8 mouse cellular contexts compared by ENCODE assay signal in genomic region chr9:47307752-47308500, GRCm38 (mm10).
DNase-seq lines count a peak whose midpoint lies in the region; ATAC-seq and TF ChIP-seq lines count a peak whose summit lies in the region.

No protein-coding gene starts in this region.

- ATAC-seq in lung, embryonic 14.5 days (ENCODE audit: insufficient read depth): no peak

- H3K9me3 ChIP-seq in lung, embryonic 14.5 days (ENCODE audit: low read depth, low read length): no peaks in the 10 kb centered on the region

- H3K9ac ChIP-seq in lung, embryonic 14.5 days: no peak overlapping the region

- DNase-seq in lung, embryonic 14.5 days: peak; percentile 75
- no peak for DNase-seq in lung, postnatal 25 days (ENCODE audit: low spot score)
- DNase-seq in adrenal gland, postnatal 25 days: peak; percentile 69
- peak; percentile 88 to 90 for DNase-seq in cerebellum, postnatal 14 days
- DNase-seq in heart, postnatal 25 days (ENCODE audit: low spot score): peak; percentile 16
- DNase-seq in yolk sac, embryonic 10.5 days (ENCODE audit: low spot score): peak; percentile 22
- DNase-seq in left cerebral cortex, adult 9 months (ENCODE audit: low spot score in 2 of 2): no peak
- no peak for DNase-seq in left cerebral cortex, adult 8-10 months (ENCODE audit: low spot score in 2 of 2)

- intact Hi-C loops in heart, postnatal 25 days (cut with DNase I): no loop called here

- no peaks in the 10 kb centered on the region for H3K27me3 ChIP-seq in lung, embryonic 14.5 days (ENCODE audit: insufficient read depth, low read length)

- 0 out of 2 replicates have a peak, but pooled peaks cover 9% of the 10 kb centered on the region for H3K4me1 ChIP-seq in lung, embryonic 14.5 days (ENCODE audit: insufficient read depth)

- 49% methylated on average over 17 of the region's 17 CpGs for WGBS in lung, embryonic 14.5 days

- no peak overlapping the region for H3K4me2 ChIP-seq in lung, embryonic 14.5 days

- no peak overlapping the region for H3K4me3 ChIP-seq in lung, embryonic 14.5 days (ENCODE audit: low read depth, low read length)

- no peak overlapping the region for H3K27ac ChIP-seq in lung, embryonic 14.5 days (ENCODE audit: low read depth)

- TF ChIP-seq CTCF in lung, embryonic 14.5 days (IDR thresholded peaks at IDR 0.05; ENCODE audit: low read depth): no peak

- no peaks in the 10 kb centered on the region for H3K36me3 ChIP-seq in lung, embryonic 14.5 days (ENCODE audit: insufficient read depth)

Comparison
In these comparisons a context has a peak if more than half of its experiments do, and no peak if none do; other contexts are left out.
1. DNase-seq: peak in lung, embryonic 14.5 days (single experiment), adrenal gland, postnatal 25 days (single experiment), cerebellum, postnatal 14 days (2 of 2), heart, postnatal 25 days (single experiment) and yolk sac, embryonic 10.5 days (single experiment); none in lung, postnatal 25 days (single experiment), left cerebral cortex, adult 9 months (0 of 2) and left cerebral cortex, adult 8-10 months (0 of 2).